In the genomic region with DNA sequence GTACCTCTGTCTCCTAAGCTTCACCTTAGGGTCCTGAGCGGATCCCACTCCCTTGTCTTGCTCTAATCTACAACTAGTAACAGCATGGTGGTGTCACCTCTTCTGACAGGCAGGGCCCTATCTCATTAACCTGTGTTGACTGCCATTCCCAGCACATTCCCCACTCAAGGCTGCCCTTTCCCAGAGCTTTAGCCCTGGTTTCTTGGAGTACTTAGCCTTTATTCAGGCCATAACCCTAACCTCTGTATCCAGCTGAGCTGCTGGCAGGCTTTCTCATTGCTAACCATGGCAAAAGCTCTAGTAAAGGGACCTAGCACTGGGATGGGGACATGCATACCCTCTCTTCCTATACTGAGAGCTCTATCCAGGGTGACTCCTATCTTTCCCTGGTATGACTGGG, we compare ENCODE assay signal across 26 mouse cellular contexts. TPM values are rescaled to one million over a fixed set of nuclear protein-coding genes. Genes with fewer than 3 reads are reported as not detected.
DNase-seq lines count a peak whose midpoint lies in the region; TF ChIP-seq lines count a peak whose summit lies in the region.
"Had no signal": no experiment of that assay in that cellular context is flagged by ENCODE, and none has a peak within 500 bp of the region (broad histone marks: within the 10 kb centered on the region; RNA-seq: fewer than 3 reads in every experiment).

No protein-coding gene starts in this region.

- intact Hi-C loops in left cerebral cortex, adult 2 months (cut with DNase I), result loop anchor here (10.0 kb wide), 2 partner anchors 214 to 504 kb away; a partner anchor contains a TSS
- intact Hi-C loops in left cerebral cortex, postnatal 4 days (cut with DNase I), result no loop called here

- no peak overlapping the region for H3K4me3 ChIP-seq in left cerebral cortex, adult 2 months
- H3K4me3 ChIP-seq: erythroblast, embryonic 14.5 days; intestine, embryonic 15.5 days; liver, embryonic 12.5 days; stomach, embryonic 15.5 days had no signal

- DNase-seq in cerebellum, adult 11-12 months, result peak; percentile 58
- DNase-seq in cerebellum, postnatal 4 days (ENCODE audit: low spot score in 2 of 2), result no peak
- DNase-seq in heart, adult 11 months, result peak; percentile 84
- no peak for DNase-seq in heart, postnatal 4 days
- no peak for DNase-seq in left cerebral cortex, adult 2 months (ENCODE audit: extremely low spot score in 1 of 2, low spot score in 2 of 2)
- DNase-seq in left cerebral cortex, postnatal 4 days, result no peak
- no peak for DNase-seq in embryo, embryonic 11 days
- DNase-seq in urinary bladder, postnatal 14 days (ENCODE audit: low spot score), result no peak
- DNase-seq: adrenal gland, adult 2 months; adrenal gland, postnatal 36 days; gastrocnemius, postnatal 14 days; heart, adult 18-20 months; heart, postnatal 36 days; kidney, adult 8-10 months; kidney, postnatal 10 days; lung, postnatal 36 days; right cerebral cortex, postnatal 25 days; thymus, postnatal 14 days had no signal

- peak overlapping the region; percentile 28; the same call in 1 of the 2 replicates for H3K27ac ChIP-seq in left cerebral cortex, adult 2 months
- H3K27ac ChIP-seq: intestine, embryonic 15.5 days; liver, embryonic 12.5 days; stomach, embryonic 15.5 days had no signal

- TF ChIP-seq CTCF in left cerebral cortex, adult 2 months (IDR thresholded peaks at IDR 0.05), result no peak

RNA-seq across cellular contexts. Expression of a gene that starts 3.3 kb away (rescaled TPM):
- 100 to 1,000 TPM; 136 to 145 TPM for total RNA-seq in heart, postnatal 4 days (2021)
- 100 to 1,000 TPM; 183 to 187 TPM for total RNA-seq in left cerebral cortex, adult 2 months (2021)
- 100 to 1,000 TPM; 222 to 229 TPM for total RNA-seq in left cerebral cortex, postnatal 4 days (2021)

RNA-seq across cellular contexts. Expression of a gene that starts 7.3 kb away (rescaled TPM):
- 10 to 100 TPM; 12.2 to 13.2 TPM for total RNA-seq in heart, postnatal 4 days (2021)
- 10 to 100 TPM; 30.5 to 32.5 TPM for total RNA-seq in left cerebral cortex, adult 2 months (2021)
- total RNA-seq in left cerebral cortex, postnatal 4 days (2021), result 10 to 100 TPM; 65.0 to 65.4 TPM

RNA-seq across cellular contexts. Expression of a gene that starts 20.4 kb away (rescaled TPM):
- 1 to 10 TPM; 5.4 to 6.0 TPM for total RNA-seq in heart, postnatal 4 days (2021)
- 1 to 10 TPM; 4.2 to 5.5 TPM for total RNA-seq in left cerebral cortex, adult 2 months (2021)
- total RNA-seq in left cerebral cortex, postnatal 4 days (2021), result 1 to 10 TPM; 5.2 to 5.6 TPM

RNA-seq across cellular contexts. Expression of a gene that starts 21.4 kb away (rescaled TPM):
- 100 to 1,000 TPM; 171 to 183 TPM for total RNA-seq in heart, postnatal 4 days (2021)
- total RNA-seq in left cerebral cortex, adult 2 months (2021), result 100 to 1,000 TPM; 470 to 471 TPM
- total RNA-seq in left cerebral cortex, postnatal 4 days (2021), result 100 to 1,000 TPM; 301 to 316 TPM

RNA-seq across cellular contexts. Expression of a gene that starts 24.7 kb away (rescaled TPM):
- total RNA-seq in heart, postnatal 4 days (2021), result under 1 TPM in 1 of 2 experiments, not detected in 1; 0.57 TPM
- not detected for total RNA-seq in left cerebral cortex, adult 2 months (2021)
- total RNA-seq in left cerebral cortex, postnatal 4 days (2021), result not detected
- total RNA-seq: adrenal gland, postnatal 36 days; CH12.LX; ES-E14; gastrocnemius, postnatal 14 days; heart, adult 18-20 months; heart, postnatal 36 days; layer of hippocampus, postnatal 10 days; left cerebral cortex, adult 18-20 months had no signal

Comparison
In these comparisons a context has a peak if more than half of its experiments do, and no peak if none do; other contexts are left out.
1. DNase-seq: peak in cerebellum, adult 11-12 months (single experiment) and heart, adult 11 months (single experiment); none in cerebellum, postnatal 4 days (0 of 2), heart, postnatal 4 days (single experiment), left cerebral cortex, adult 2 months (0 of 2), left cerebral cortex, postnatal 4 days (single experiment), embryo, embryonic 11 days (single experiment) and urinary bladder, postnatal 14 days (single experiment).